Mouse (Mus musculus) c-Kit-negative CD71-positive TER-119-positive erythroid progenitor cells, embryonic 14.5 days (primary cell): ENCODE measurements around the gene Mier2.

ENCODE experiments used
- DNase-seq: peaks from one replicate; pipeline ENCODE4 v3.0.0-alpha.2; 2013; ENCODE audit warnings: low read depth, low spot score

Mier2 gene

DNA sequence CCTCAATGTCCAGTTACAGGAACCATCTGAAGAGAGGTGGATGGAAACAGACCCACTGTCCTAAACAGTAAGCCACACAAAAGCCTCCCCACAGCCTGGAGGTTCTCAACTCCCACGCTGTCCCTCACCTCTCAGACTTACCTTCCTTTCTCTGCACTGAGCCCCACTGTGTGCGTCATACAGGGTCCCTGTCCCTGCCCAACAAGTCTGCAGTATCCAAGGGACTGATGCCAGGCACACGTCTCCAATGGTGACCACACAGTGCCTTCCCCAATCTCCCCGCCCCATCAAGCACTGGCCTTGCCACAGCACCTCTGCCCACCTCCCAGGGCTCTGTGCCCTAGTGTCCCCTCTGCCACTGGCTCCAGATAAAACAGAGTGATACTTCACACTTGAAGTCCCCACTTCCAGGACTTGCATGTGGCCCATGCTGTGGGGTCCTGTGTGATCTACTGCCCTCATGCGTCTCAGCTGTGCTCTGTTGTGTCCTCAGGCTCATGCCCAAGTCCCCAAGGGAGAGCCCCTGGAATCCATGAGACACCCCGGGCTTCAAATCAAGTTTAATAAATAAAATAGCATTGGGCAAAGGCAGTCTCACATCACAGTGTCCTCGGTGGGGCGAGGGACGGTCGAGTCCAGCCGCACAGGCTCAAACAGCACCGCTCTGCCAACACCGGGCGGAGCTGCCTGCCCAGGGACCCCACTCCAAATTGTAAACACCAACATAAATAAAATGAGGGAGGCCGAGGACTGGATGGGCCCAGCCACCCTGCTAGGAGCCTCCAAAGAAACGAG, 15.1 kb downstream of the Mier2 start:
- no peak for DNase-seq

DNA sequence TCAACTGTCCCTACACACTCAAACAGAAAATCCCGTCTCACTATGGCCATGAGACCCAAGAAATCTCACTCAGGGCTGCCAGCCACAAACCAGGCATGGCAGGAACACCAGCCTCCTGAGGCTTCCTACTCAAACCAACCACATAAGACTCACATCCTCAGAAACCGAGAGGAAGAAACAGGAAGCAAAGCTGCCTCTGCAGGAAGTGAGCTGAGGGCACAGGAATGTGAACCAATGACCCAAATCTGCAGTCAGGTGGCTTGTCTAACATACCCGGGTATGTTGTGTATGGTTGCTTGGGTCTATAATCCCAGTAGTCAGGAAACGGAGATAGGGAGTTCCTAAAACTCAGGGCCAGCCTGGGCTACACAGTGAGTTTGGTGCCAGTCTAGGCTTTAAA, 16.1 kb downstream of the Mier2 start:
- DNase-seq = no peak

DNA sequence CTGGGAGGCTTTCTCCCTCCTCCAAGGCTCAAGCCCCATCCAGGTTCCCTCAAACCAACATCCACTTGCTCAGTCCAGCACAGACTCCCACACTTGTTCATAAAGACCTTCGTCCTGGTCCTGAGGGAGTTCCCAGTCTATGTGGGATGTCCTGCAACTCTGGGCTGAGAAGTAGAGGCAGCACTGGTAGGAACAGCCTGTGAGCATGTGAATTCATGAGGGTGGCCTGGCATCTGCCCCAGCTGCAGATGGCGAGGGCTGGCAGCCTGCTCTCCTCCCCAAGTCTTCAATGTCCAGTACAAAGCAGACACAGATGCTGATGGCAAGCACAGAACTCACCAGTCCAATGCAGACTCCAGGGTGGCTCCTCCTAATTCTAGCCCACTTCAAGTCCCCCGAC, 16.7 kb downstream of the Mier2 start:
- no peak for DNase-seq

DNA sequence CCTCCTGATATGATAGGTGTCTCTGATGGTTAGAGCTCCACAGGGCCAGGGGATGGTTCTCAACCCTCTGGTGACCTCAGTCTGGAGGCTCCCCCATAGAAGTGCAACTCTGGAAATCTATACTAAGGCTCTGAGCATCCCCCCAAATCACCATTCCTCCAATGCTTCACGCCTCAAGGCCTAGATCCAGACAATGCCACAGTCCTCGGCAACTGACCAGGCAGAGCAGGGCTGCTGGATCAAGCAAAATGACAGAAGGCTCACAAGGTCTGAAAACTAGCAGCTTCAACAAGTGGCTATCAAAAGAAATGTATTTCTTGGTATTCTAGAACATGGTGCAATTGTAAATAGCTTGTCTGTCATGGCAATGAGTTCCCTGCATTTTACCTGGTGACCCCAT, 17.2 kb downstream of the Mier2 start:
- no peak for DNase-seq

DNA sequence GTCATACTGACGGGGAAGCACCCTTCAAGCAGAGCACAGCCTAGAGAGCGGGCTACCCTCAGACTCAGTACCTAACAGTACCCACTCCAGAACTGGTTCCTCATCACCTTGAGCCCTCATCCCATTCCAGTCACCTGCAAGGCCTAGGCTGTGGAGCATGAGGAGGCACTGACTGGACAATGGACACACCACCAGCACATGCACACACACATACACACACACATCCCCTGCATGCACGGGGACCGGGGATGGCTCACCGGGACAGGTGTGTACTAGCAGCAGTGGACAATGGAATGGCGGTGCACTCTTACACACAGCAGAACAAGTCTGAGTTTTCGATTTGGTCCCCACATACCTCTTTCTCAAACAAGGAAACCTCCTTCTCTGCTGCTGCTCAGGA, 17.7 kb downstream of the Mier2 start:
- DNase-seq = no peak

DNA sequence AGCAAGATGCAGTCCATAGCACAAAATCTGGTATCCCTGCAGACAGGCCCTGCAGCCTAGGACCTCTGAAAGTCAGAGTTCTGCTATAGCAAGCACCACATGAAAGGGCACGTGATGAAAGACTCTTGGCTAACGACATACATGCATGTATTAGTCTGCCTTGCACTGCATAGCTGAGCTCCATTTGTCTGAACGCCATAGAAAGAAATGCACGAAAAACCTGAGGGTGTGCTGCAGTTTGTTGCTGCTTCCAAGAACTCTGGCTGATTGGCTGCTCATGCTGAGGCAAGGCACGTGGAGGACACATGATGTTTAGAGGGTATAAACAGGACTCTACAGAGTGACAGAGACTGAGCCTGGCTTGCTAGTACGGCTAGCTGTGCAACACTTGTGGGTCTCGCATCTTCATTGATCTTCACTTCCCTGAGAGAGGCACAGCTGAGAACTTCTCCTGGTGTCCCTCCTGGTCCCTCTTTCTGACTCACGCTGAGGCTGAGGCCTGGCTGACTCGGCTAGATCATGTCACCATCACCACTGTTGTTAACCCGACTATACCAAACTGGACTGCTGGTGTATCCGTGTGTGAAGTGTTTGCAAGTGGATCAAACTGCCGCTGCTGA, 18.4 kb downstream of the Mier2 start:
- DNase-seq = no peak

DNA sequence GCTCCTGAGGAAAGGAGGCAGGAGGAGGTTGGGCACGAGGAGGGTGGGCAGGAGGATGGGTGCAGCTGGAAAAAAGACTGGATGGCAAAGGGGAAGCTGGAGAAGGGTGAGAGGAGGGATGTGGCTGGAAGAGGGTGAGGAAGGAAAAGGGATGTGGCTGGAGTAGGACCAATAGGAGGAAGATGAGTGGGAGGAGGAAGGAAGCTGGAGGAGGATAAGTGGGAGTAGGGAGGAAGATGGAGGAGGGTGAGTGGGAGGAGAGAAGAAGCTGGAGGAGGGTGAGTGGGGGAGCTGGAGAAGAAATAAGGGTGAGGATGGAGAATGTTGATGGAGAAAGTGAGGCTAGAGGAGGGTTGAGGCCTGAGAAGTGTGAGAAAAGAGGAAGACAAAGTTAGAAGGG, 19.6 kb downstream of the Mier2 start:
- no peak for DNase-seq

DNA sequence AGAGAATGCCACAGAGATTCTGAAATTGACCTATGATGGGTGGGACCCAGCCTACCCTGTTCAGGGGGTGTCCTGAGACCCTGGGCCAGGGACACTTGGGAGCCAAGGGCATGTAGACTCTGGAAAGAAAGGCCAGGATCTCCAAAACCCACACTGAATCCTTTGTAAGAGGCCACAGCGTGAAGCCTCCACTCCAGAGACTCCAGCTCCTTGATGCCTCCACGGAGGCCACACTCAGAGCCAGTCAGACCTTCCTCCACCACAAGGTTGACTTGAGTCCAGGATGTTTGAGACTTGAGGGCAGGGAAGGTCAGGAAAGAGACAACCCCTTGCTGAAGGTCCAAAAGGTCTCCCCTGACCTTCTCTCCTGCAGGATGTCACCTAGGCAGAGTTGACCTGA, 20.6 kb downstream of the Mier2 start:
- DNase-seq = no peak

DNA sequence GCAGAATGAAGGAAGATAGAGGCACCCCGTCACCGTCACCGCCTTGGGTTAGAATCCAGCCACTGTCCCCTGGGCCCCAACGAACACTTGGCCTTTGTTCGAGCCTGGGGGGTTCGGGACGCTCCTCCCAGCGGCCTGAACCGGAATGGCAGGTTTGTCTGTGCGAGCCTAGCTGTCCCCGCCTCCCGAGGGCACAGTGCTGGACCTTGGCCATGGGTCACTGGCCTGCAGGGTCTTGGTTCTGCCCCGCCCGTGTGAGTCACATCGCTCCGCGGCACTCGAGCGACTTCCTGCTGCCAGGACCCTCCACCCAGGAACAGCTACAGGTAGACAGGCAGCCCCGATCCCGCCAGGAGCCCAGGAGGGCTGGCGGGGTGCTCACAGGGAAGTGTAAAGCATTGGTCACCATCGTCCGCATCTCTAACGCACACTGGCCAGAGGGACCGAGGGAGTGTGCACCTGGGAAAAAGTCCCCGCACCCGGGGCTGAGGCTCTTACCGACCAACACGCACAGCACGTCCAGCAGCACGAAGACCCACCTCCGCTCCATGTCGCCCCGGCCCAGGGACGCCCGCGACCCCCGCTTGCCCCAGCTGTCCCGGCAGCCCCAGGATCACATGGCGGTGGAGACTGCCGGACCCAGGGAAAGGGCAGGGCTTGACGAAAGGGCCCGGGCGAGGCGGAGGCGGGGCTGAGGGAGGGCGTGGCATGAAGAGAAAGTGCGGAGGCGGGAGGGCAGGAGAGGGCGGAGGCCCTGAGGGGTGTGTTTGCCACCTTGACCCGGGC, 21.7 kb downstream of the Mier2 start, which contains the start of gene Plpp2:
Gene Plpp2, minus strand, starts transcription at position 671 of the 786 bp plus-strand sequence.
- DNase-seq = peak; percentile 36

DNA sequence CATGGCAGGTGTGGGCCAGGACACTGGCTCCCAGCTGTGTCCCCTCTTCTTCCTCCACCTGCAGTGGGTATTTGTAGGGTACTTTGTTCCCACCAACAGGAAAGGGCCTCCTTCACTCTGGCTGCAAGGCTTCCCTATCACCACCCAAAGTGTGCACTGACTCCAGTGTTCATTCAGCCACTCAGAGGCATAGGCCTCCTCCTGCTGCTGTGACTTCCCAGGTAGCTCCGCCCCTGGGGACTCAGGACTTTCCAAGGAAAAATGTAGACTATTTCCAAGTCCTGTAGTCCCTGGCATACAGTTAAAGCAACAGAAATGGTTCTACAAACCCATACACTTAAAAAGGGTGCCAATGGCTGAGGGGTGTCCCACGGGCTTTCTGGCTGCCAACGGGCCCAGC, 22.3 kb downstream of the Mier2 start:
- no peak for DNase-seq

DNA sequence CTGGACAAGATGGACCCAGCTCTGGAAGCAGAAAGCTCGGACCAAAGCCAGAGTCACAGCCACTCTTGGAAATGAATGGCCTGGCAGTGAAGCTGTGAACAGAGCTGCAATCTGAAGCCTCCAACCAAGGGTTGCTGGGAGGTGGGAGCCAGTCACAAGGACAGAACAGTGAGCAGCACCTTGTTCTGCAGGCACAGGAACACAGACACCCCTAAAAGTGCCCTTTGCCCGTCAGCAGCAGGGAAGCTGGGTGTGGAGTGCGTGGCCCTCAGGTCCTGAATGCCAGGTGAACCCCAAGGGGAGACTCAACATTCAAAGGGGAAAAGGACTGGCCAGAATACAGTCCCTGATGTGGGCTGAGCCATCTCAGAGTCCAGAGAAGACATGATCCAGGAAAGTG, 23.4 kb downstream of the Mier2 start:
- no peak for DNase-seq

DNA sequence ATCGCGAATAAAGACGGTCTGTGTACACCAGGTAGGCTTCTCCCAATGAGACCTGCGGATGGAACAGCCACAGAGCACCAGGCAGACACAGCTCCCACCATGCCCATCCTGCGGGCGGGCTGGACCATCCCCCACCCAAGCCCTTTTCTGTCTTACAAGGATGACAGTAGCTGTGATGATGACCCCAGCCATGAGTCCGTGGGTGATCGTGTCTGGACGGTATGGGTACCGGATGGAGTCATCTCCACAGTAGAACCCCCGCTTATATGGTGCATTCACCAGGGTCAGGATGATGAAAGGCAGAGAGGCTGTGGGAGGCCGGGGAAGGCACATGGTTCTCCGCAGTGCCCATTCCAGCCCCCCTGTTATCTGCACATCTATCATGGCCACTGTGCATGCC, 24.3 kb downstream of the Mier2 start:
- no peak for DNase-seq

DNA sequence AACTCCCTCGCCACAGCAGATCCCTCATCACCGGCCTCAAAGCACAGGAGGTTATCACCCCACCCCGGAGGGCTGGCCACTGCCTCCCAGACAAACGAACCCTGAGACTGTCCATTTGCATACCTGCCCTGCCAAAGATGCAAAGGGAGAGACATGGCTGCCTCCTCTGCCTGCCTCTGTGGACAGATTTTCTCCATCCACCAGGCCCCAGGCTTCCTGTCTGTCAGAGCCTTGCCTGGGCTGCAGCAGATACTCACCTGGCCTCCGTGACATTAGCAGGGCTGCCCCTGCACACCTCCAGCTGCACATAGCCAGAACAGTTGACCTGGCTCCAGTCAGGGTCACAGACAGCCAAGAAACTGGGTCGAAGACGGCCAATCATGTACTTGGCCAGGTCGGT, 24.8 kb downstream of the Mier2 start:
- DNase-seq = no peak

DNA sequence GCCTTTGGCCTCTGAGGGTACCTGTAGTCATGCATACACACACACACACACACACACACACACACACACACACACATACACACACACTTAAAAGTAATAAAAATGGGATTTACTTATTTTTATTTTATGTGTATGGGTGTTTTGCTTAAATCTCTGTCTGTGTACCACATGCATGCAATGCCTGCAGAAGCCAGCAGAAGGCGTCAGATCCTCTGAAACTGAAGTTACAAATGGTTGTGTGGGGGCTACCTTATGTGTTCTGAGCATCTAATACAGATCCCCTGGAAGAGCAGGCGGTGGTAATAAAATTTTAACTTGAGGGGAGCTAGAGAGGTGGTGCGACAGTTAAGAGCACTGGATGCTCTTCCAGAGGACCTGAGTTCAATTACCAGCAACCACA, 26.9 kb downstream of the Mier2 start:
- no peak for DNase-seq

DNA sequence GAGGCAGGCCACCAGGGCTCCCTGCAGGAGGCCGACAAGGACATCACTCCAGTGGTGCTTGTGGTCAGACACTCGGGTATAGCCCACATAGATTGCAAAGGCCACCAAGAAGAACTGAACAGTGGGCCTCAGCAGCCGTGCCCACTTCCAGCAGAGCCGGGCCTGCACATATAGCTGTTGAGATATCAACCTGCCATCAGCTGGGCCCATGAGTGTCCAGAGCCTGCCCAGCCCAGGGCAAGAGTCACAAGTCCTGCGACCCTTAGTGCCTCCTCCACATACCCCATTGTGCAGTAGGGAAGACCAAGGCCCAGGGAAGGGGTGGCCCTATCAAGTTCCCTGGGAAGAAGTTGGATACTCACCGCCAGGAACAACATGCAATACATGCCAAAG, 27.6 kb downstream of the Mier2 start:
- no peak for DNase-seq

DNA sequence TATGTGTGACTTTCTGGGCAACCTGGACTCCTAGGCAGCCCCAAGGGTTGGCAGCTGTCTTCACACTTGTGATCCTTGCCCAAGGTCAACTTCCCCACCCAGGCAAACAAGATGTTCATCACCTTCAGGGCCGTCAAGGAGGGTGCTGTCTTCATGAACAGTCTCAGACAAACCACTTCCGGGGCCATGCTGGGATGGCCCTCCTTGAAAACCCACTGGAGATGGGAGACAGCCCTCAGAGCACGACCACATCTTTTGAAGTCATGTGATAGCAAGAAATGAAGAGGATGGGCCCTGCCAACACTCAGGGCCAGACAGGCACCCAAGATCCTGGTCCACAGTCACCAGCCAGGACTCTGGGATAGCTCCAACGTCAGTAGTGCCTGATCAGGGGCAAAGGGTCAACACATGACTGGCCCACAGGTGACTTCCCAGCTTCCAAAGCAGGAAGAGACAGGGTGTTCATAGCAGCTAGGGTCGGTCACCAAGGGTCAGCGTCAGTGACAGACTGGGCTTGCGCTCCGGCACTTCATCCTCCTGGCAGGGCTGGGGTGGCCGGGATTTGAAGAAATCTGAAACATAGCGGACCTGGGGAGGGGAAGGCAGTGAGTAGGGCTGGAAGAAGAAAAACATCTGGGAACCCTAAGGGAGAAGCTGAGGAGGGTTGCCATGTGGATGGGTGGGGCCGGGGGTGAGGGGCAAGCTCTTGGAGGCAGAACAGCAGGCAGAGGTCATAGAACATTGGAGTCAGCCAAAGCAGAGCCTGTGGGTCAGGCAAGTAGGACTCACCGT, 28.1 kb downstream of the Mier2 start:
- no peak for DNase-seq

DNA sequence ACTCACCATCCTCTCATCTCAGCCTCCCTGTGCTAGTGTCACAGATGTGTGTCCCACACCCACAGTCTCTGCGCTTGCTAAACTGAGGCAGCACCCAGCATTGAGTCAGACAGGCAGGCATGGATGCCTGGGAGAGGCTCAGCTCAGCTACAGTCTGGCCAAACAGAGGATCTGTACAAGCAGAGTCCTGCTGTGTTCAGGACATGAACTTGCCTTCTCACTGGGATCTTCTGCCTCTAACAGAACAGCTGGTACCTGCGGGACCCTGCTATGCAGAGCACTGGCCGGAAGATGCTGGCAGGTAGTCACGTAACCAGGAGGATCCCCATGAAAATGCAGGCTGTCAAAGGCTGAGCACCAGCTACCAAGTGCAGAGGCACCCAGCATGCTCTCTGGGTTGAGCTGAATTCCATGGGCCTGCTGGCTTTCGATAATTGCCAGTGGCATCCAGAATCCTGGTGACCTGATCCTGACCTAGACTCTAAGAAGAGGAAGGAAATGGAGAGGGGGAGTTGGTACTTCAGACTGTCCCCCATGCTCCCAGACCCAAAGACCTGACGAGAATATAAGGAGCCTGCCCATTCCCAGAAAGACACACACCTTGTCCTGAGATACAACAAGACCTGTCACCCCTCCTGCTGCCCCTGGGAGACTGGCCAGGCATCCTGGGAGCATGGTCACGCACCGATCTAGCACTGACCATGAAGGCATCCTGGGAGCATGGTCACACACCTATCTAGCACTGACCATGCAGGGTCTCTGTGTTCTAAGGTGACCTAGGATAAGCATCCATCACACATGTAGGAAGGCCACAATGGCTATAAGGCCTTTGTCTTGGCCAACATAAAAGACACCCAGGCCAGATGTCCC, 29.3 kb downstream of the Mier2 start:
- no peak for DNase-seq

DNA sequence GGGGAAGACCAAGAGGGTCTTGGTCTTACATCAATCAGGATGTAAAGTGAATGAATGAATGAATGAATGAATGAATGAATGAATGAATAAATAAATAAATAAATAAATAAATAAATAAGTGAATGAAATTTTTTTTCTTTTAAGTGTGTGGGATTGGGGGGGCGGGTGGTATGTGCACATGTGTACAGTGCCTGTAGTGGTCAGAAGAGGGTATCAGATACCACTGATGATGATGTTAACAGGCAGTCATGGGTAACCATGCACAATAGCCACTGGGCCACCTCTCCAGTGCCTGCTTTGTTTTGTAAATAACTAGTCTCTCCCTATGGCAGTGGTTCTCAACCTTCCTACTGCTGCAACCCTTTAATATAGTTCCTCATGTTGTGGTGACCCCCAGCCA, 30.6 kb downstream of the Mier2 start:
- no peak for DNase-seq

DNA sequence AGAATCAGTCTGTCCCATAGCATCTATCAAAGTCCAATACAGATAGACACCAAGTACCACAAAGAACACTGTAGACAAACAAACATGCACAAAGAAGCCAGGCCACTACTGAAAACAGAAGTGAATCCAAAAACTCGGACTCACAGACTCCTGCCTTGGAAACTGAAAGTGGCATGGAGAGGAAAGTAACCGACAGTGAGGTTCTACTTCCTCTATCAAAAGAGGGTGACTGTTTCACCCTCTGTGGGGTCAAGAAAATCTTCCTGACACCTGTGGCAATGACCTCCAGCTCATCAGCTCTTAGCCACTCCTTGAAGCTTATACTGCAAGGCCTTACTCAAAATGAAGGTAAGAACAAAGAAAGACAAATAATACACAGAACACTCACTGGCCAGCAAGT, 48.3 kb downstream of the Mier2 start:
- no peak for DNase-seq

DNA sequence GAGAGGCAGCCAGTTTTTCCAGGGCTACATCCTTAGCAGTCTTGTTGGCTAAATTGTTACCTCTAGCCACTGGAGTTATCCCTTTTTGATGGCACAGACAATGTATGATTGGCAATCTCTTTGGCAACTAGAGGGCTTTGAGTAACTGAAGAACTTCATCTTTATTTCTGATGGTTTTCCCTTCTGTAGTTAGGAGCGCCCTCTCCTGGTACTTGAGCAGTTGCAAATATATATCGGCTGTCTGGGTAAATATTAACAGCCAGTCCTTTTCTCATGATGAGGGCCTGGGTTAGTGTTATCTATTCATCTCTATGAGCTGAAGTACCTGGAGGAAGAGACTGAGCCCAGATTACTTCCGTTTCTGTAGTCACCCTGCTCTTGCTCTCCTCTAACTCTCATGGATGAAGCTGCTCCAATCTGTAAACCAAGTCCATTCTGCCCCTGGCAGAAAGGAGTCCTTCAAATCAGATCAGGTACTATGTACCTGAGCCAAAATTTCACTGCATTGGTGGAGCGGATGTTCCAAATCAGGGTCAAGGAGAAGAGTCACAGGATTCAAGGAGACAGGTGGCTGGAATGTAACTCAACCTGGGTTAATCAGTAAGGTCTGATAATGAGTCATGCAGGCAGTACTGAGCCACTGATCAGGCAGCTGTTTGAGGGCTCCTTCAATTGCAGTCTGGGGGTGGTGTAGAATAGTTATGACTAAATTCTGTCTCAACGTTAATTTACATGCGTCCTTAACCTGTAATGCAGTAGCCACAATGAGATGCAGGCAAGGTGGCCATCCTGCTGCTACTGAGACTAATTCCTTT, 52.0 kb downstream of the Mier2 start:
- no peak for DNase-seq
